Mouse (Mus musculus) lung, embryonic 16.5 days (tissue): ENCODE measurements around the gene Eif5a2. TPM values are rescaled to one million over a fixed set of nuclear protein-coding genes. Genes with fewer than 3 reads are reported as not detected.

Experiments used
- ATAC-seq: fragments of 200-750 bp; cut with Nextera tagmentation; 2 replicates; pipeline ENCODE4 v1.8.0; 2017; ENCODE audit warnings: low read depth, mild to moderate bottlenecking, moderate library complexity
- H3K27ac ChIP-seq: fragments of 300-500 bp; sonication (generic); 2 replicates; pipeline ENCODE4 v1.5.1; 2014; ENCODE audit warnings: mild to moderate bottlenecking, control low read depth, low read length
- H3K27me3 ChIP-seq: fragments of 300-500 bp; sonication (generic); 2 replicates; pipeline ENCODE4 v1.6.1; 2014; ENCODE audit warnings: low read depth, low read length, mixed read lengths; ENCODE audit not compliant: control insufficient read depth, insufficient read depth
- H3K36me3 ChIP-seq: fragments of 300-500 bp; sonication (generic); 2 replicates; pipeline ENCODE4 v1.6.1; 2014; ENCODE audit warnings: low read length; ENCODE audit not compliant: control insufficient read depth, insufficient read depth
- H3K4me1 ChIP-seq: fragments of 300-500 bp; sonication (generic); replicated peaks from 2 replicates; pipeline ENCODE4 v1.6.1; 2014; ENCODE audit warnings: low read length, mixed read lengths; ENCODE audit not compliant: control insufficient read depth, insufficient read depth
- H3K4me2 ChIP-seq: fragments of 300-500 bp; sonication (generic); 2 replicates; pipeline ENCODE4 v1.6.1; 2014; ENCODE audit warnings: low read depth, low read length, control low read depth
- H3K4me3 ChIP-seq: fragments of 300-500 bp; sonication (generic); 2 replicates; pipeline ENCODE4 v1.5.1; 2014; ENCODE audit warnings: mild to moderate bottlenecking, low read length, control low read depth
- H3K9ac ChIP-seq: fragments of 300-500 bp; sonication (generic); 2 replicates; pipeline ENCODE4 v1.6.1; 2014; ENCODE audit warnings: low read length, control low read depth
- H3K9me3 ChIP-seq: fragments of 300-500 bp; sonication (generic); 2 replicates; pipeline ENCODE4 v1.6.1; 2016; ENCODE audit warnings: low read length; ENCODE audit not compliant: control insufficient read depth
- WGBS: fragments of 180-500 bp; shearing (Covaris S2); extraction: QIAGEN DNeasy Blood & Tissue Kit; methylation state at CpG from one replicate; pipeline ENCODE4 v1.1.7; 2014; 5-methylcytosine and 5-hydroxymethylcytosine counted together
- polyA plus RNA-seq: library from polyadenylated mRNA; unstranded; fragments of >200 nt; fragmentation: Nextera tagmentation; extraction: Ambion mirVana; gene quantifications from 2 replicates; pipeline ENCODE4 v1.2.1, GENCODE M21; 2015

Eif5a2 gene
- polyA plus RNA-seq, 1 experiment from 2014 or later = 9.7 TPM

DNA sequence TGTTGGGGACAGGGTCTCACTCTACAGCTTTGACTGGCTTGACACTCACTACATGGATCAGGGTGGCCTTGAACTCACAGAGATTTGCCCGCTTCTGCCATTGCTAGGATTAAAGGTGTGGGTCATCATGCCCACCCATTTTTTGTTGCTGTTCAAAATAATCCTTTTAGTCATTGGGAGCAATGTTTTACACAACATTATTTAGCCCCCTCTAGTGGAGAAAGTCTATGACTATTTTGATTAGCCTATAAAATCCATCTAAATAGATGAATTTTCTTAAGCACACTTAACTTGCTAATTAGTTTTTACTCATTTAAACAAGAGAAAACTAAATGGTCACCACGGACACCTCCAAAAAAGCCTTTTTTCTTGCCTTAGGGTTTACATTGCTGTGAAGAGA is 46.5 kb downstream of the Eif5a2 start:
- no peak overlapping the region for H3K4me2 ChIP-seq
- H3K4me1 ChIP-seq = no peaks in the 10 kb centered on the region
- no peak overlapping the region for H3K9ac ChIP-seq
- ATAC-seq = no peak
- no peaks in the 10 kb centered on the region for H3K27me3 ChIP-seq
- H3K36me3 ChIP-seq = no peaks in the 10 kb centered on the region
- no peak overlapping the region for H3K4me3 ChIP-seq
- H3K9me3 ChIP-seq = no peaks in the 10 kb centered on the region
- H3K27ac ChIP-seq = no peak overlapping the region
- WGBS = 85% methylated on average over 2 of the region's 2 CpGs

DNA sequence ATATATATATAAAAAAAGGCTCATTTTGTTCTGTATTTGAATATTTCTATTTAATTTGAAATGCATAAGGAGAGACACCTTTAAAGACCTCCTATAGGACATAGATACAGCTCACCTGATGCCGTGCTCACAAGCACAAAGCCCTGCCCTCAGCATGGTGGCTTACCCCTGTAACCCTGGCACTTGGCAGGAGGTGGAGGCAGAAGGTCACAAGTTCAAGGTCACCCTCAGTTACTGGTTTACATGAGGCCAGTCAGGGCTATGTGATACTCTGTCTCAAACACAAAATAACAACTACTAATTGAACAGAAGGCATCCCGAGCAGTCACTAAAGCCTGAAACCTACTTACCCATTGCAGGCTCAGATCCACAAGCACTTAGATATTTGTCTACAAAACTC is 48.4 kb downstream of the Eif5a2 start:
- H3K27me3 ChIP-seq = no peaks in the 10 kb centered on the region
- no peak overlapping the region for H3K27ac ChIP-seq
- no peak for ATAC-seq
- H3K4me1 ChIP-seq = no peaks in the 10 kb centered on the region
- H3K9ac ChIP-seq = no peak overlapping the region
- no peak overlapping the region for H3K4me2 ChIP-seq
- H3K9me3 ChIP-seq = no peaks in the 10 kb centered on the region
- H3K4me3 ChIP-seq = no peak overlapping the region
- 84% methylated on average over 2 of the region's 2 CpGs for WGBS
- no peaks in the 10 kb centered on the region for H3K36me3 ChIP-seq

DNA sequence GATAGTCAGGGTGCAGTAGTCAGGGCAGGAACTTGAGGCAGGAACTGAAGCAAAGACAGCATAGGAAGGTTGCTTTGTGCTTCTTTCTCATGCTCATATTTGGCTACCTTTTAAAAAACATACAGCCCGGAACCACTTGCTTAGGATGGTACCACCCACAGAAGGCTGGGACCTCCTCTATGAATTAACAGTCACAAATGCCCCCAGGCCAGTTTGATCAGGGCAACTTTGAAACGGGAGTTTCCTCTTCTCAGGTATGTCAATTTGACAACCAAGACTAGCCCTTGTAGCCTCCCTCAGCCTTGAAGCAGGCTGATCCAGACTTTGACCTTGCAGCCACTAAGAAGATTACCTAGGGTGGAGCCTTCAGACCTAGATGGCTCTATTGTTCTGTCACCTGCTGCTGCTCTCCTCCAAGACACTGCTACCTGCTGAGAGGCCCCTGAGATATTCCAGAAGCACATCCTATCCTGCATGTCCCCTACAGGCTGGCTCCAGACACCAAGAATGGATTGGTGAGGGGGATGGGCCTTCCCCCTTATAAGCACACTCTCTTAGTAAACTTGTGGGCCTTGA is 55.8 kb downstream of the Eif5a2 start:
- no peaks in the 10 kb centered on the region for H3K27me3 ChIP-seq
- 63% methylated on average over 2 of the region's 2 CpGs for WGBS
- H3K27ac ChIP-seq = no peak overlapping the region
- no peak overlapping the region for H3K4me2 ChIP-seq
- no peak overlapping the region for H3K9ac ChIP-seq
- no peak overlapping the region for H3K4me3 ChIP-seq
- no peak for ATAC-seq
- H3K4me1 ChIP-seq = no peaks in the 10 kb centered on the region
- no peaks in the 10 kb centered on the region for H3K9me3 ChIP-seq
- no peaks in the 10 kb centered on the region for H3K36me3 ChIP-seq

DNA sequence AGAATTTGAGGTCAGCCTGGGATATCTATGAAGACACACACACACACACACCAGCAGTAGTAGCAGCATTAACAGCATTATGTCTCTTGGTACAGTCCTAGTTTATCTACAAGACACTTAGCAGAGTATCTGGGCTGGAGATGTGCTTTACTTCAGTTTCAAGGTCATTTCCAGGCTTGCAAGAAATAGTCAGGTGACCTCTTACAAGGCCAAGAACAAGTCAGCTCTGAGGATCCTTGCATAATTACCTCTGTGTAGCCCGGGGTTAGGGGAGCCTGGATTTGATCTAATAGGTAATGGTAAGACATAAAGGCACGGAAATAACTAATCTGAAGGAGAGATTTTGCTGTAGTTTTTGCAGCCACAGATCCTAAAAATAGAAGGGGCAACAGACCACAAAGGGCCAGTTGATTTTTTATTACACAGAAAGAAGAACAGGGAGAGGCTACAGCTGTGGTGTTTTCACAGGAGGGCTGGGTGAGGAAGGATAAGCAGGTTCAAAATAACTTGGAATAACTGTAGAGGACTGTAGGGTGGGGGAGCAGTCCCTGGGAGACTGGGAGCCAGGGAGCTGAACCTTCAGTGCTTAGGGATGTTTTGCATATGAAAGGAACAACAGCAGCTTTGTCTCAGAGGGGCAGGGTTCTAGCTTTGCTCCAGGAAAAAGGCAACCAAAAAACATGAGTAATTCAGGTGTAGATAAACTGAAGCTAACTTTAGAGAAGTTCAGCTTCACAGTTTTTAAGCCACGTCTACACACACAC is 61.0 kb downstream of the Eif5a2 start:
- Histone ChIP-seq H3K27ac (no peak overlapping the region), H3K4me3 (no peak overlapping the region), H3K9me3 (no peaks in the 10 kb centered on the region), H3K36me3 (no peaks in the 10 kb centered on the region), H3K4me1 (no peaks in the 10 kb centered on the region), H3K27me3 (no peaks in the 10 kb centered on the region), H3K9ac (no peak overlapping the region), H3K4me2 (no peak overlapping the region)
- no peak for ATAC-seq
- 41% methylated on average over 3 of the region's 3 CpGs for WGBS

DNA sequence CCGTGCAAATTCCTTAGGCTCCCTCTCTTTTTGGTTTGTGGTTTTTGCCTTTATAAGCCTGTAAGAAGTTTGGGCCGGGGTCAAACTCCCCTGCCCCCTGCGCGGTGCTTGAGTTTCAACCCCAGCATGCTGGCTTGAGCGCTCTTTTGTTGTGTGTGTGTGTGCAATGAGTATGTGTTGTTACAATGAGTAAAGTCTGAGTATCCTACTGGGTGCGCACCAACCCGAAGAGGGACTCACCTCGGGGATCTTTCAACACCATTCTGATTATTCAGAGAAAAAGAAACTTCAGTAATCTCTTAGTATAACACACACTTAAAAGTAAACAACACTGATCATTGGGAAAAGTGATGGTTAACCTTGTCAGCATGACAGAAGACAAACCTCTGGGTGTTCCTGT is 62.2 kb downstream of the Eif5a2 start:
- 63% methylated on average over 8 of the region's 8 CpGs for WGBS
- H3K27me3 ChIP-seq = no peaks in the 10 kb centered on the region
- no peak for ATAC-seq
- no peak overlapping the region for H3K9ac ChIP-seq
- H3K27ac ChIP-seq = no peak overlapping the region
- no peaks in the 10 kb centered on the region for H3K9me3 ChIP-seq
- no peak overlapping the region for H3K4me3 ChIP-seq
- H3K36me3 ChIP-seq = no peaks in the 10 kb centered on the region
- H3K4me1 ChIP-seq = no peaks in the 10 kb centered on the region
- H3K4me2 ChIP-seq = no peak overlapping the region

DNA sequence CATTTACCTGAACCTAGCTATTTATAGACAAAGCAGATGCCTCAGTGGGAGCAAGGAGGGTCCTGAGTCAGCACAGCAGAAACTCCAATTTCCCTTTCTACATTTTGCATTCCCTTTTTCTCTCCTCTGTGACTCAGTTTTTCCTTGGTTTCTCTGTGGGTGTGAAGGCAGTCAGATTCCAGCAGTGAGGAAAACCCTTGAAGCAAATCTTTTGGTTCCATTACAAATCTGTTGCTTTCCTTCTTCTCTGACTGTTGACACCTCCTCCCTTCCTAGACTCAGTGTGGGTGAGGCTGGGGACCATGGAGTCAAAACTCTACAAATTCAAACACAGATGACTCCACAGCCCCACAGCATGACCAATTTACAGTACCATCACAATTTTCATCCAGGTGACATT is 66.0 kb downstream of the Eif5a2 start:
- H3K9me3 ChIP-seq = no peaks in the 10 kb centered on the region
- no peaks in the 10 kb centered on the region for H3K36me3 ChIP-seq
- ATAC-seq = no peak
- H3K4me1 ChIP-seq = no peaks in the 10 kb centered on the region
- H3K4me2 ChIP-seq = no peak overlapping the region
- H3K27me3 ChIP-seq = no peaks in the 10 kb centered on the region
- no peak overlapping the region for H3K9ac ChIP-seq
- no peak overlapping the region for H3K4me3 ChIP-seq
- H3K27ac ChIP-seq = no peak overlapping the region

Other genes starting within 250 kb of the Eif5a2 start
- gene Slc2a2, start 83.4 kb upstream of the Eif5a2 start, polyA plus RNA-seq = 0.28 and 0.64 TPM in 2 replicates
- 383 and 408 TPM in 2 replicates for gene Rpl22l1, start 24.2 kb downstream of the Eif5a2 start, polyA plus RNA-seq
- gene Gm1527, start 111.3 kb downstream of the Eif5a2 start, polyA plus RNA-seq = not detected in 2 replicates